Mouse (Mus musculus): Measurements from ENCODE around the gene Alyref.

- TF ChIP-seq EP300 (IDR thresholded peaks at IDR 0.05; ENCODE audit: low read depth) (no peak), CTCF (IDR thresholded peaks at IDR 0.05; ENCODE audit: low read depth) (no peak)
Observed at GRCm38 (mm10) chr11:120641255-120641654, 43.1 kb upstream of the Alyref start.
